Mouse (Mus musculus) heart, postnatal 0 days (tissue): Measurements from ENCODE around the gene Mterf1a.

Experiments used
- CTCF ChIP-seq: IDR thresholded peaks from 2 replicates; pipeline ENCODE4 v1.5.1; 2016; ENCODE audit warnings: antibody characterized with exemption, control low read depth, low read depth
- EP300 ChIP-seq: IDR thresholded peaks from 2 replicates; pipeline ENCODE4 v1.6.1; 2016; ENCODE audit warnings: antibody characterized with exemption, low read depth

- TF ChIP-seq CTCF = no peak
- TF ChIP-seq EP300 = no peak
These were observed 45.6 kb upstream of the Mterf1a start for GRCm38 (mm10) chr5:3939335-3939734.
